Mouse (Mus musculus): ENCODE data around the gene Gm20897. TPM values are rescaled to one million over a fixed set of nuclear protein-coding genes. Genes with fewer than 3 reads are reported as not detected.
"Not testable (repeated sequence)": the region's sequence is repeated elsewhere in the genome, so short reads cannot be mapped to it uniquely, and the experiment has no call there.

Gm20897 gene
- not detected in 2 replicates for polyA plus RNA-seq (2015; fragmentation: Nextera tagmentation; extraction: Ambion mirVana)

DNA sequence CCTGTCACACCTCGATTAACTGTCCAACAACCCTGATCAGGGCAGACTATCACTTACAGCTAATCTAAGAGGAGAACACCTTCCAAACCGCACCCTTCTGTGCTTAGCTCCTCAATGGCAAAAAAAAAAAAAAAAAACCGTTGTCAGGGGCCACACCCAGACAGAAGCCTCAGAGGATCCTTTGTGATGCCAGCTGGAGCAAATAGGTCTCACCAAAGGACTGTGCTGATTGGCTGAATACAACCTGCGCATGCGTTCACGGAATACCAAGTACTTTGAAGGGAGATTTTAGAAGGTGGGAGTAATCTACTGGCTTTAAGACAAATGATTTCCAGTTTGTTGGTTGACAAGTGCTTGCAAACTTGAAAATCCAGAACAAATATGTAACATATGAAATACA is at the start of gene Gm20897:
Gene Gm20897, minus strand, starts transcription at position 101 of the 400 bp plus-strand sequence.
- H3K4me2 ChIP-seq; H3K9ac ChIP-seq; H3K36me3 ChIP-seq; H3K4me1 ChIP-seq; H3K4me3 ChIP-seq; ATAC-seq (ENCODE audit: insufficient number of reproducible peaks, insufficient read depth, low FRiP score, low TSS enrichment, low read depth); H3K27ac ChIP-seq; H3K9me3 ChIP-seq; H3K27me3 ChIP-seq: not testable (repeated sequence)
- 100% methylated on average over 3 of the region's 6 CpGs for WGBS

Other genes with a start within 250 kb of the Gm20897 start
- gene Gm21732, start 73.5 kb upstream of the Gm20897 start, polyA plus RNA-seq (2015; fragmentation: Nextera tagmentation; extraction: Ambion mirVana) = not detected in 2 replicates